Comparison of ENCODE assay signal across 17 mouse cellular contexts in genomic region chr9:69642591-69642990, GRCm38 (mm10).
"Had no signal": no experiment of that assay in that cellular context is flagged by ENCODE, and none has a peak within 500 bp of the region (broad histone marks: within the 10 kb centered on the region; RNA-seq: fewer than 3 reads in every experiment).

No protein-coding gene starts in this region.

- ATAC-seq: hindbrain, embryonic 16.5 days; intestine, embryonic 16.5 days had no signal

- DNase-seq: gastrocnemius, postnatal 14 days; gastrocnemius, postnatal 36 days; heart, adult 2 months; heart, postnatal 14 days; heart, postnatal 4 days; kidney, adult 18-20 months; kidney, adult 8-10 months; kidney, postnatal 10 days; kidney, postnatal 25 days; layer of hippocampus, adult 9-11 months; layer of hippocampus, postnatal 36 days; liver; liver, embryonic 13.5 days had no signal

- H3K27me3 ChIP-seq: hindbrain, embryonic 12.5 days; limb, embryonic 12.5 days; liver, embryonic 13.5 days had no signal
